Mouse (Mus musculus): Measurements from ENCODE around the gene 2310050C09Rik.

The 2310050C09Rik gene

DNA sequence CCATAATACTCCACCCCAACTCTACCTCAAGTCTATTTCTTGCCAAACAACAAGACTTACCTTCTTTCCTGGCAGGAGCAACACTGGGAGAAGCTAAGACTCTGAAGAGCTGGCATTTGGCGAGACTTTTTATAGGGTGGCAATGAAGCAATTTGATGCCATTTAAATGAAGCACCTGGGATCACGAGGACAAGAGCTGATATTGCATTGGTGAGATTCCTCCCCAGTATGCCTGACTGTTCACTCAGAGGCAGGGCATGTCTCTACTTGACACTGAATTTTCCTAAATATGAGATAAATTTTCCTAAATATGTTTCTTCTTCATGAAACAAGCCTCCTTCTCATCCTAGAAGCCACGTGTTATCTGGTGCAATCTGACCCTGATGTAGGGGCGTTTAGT, at the start of gene 2310050C09Rik:
Gene 2310050C09Rik, minus strand, starts transcription at position 101 of the 400 bp plus-strand sequence.
- no peak for DNase-seq (ENCODE audit: low spot score)

DNA sequence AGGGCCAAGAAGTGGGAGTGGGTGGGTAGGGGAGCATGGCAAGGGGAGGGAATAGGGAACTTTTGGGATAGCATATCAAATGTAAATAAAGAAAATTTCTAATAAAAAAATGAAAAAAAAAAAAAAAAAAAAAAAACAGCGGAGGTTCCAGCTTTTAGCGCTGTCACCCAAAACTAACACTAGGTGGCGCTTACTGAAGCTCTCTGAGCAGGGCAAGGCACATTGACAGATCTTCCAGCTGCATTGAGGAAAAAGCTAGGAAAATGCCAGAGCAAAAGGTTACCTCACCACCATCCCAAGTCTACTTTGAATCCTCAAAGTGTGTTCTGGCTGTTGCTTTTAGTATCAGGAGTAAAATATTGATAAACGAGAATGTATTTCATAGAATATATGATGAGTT, 37.6 kb upstream of the 2310050C09Rik start:
- no peak for DNase-seq (ENCODE audit: low spot score)

DNA sequence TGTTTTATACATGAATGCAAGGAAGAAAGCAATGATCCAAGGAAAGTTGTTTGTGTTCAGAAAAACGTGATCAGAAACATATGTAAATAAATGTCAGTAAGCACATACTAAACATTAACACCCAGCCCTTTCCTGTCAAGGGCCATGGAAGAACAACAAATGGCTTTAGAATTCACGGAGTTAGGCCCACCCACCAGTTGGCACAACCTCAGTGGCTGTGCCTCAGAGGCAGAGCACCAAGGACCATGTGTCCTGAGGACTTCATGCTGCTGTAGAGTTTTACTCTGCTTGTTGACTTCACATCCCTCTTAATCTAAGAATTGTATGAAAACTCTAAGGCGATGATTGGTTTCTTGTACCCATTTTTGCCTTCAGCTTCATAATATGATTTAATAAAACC, 35.2 kb upstream of the 2310050C09Rik start:
- DNase-seq (ENCODE audit: low spot score): no peak

DNA sequence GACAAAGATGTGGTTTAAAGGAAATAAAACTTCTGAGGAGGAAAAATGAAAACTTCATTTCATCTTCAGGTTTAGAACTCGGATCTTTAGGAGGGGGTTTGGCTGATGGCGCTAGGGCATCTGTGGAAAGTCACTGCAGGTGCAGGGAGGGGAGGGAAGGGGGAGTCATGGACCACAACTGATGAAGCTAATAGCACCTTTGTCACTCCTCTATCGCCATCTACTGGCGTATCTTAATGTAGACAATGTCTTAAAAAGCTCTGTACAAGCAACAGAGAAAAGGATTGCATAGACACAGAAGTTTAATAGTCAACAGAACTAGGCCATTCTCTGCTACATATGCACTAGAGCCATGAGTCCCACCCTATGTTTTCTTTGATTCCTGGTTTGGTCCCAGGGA, 33.6 kb upstream of the 2310050C09Rik start:
- DNase-seq (ENCODE audit: low spot score): no peak

DNA sequence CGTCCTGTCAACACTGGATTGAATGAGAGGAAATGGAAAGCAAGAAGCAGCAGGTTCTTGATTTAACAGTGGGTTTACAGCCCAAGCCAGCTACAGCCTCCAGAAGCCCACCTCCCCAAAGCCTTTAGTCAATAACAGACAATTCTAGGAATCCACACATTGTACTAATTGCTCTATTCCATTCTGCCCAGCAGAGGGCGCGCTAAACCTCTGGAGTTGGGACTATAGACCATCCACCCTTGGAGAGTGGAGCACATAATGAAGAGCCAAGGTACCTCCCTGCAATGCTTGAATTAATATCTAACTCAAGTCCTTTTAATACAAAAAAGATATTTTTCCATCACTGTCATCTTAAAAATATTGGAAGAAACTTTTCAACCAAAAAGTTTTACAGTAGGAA, 33.0 kb upstream of the 2310050C09Rik start:
- DNase-seq (ENCODE audit: low spot score): no peak

DNA sequence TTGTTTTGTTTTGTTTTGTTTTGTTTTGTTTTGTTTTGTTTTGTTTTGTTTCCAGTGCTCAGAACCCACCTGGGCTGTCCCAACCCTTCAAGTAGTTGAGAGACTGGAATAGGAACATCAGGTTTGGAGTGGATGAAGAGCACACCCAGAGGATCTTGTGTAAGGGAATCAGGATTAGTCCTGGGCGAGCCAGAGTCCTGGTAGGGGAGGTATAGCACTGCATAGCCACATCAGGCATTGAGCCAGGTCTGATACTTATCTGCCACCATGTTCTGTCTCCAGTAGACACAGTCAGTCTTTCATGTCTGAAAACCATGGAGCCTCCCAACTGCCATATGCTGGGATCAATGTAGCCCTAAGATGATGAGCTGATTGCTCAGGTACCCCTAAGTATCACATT, 24.5 kb upstream of the 2310050C09Rik start:
- no peak for DNase-seq (ENCODE audit: low spot score)

DNA sequence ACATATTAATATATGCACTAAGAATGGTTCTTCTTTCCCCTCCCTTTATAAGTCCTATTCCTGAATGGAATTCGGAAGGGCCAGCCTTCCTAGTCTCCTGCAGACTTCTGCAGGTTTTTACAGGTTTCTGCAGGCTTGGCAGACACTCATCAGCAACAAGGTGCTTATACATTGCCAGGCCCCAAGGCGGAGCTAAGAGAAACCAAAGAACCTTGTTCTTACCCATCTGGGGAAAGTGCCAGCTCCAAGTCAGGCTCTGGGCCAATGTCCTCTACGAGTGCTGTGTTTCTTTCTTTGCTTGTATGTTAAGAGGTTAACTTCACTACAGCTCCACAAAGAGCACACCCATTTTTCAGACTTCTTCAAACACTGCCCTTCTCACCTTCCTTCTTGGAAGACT, 24.0 kb upstream of the 2310050C09Rik start:
- DNase-seq (ENCODE audit: low spot score): no peak

DNA sequence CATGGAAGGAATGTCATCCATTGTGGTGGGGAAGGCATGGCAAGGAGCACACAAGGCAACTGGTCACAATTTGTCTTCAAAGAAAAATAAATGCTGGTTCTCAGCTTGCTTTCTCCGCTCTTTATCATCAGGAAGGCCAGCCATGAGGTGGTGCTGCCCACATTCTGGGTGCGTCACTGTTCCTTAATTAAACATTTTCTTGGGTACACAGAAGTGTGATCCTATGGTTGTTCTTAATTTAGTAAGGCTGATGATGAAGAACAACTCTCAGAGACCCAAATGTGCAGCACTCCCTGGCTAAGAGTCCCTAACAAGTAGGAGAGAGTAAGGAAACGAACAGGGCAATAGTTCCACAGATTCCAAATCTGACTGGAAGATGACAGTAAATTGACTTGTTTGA, 4.2 kb upstream of the 2310050C09Rik start:
- no peak for DNase-seq (ENCODE audit: low spot score)

DNA sequence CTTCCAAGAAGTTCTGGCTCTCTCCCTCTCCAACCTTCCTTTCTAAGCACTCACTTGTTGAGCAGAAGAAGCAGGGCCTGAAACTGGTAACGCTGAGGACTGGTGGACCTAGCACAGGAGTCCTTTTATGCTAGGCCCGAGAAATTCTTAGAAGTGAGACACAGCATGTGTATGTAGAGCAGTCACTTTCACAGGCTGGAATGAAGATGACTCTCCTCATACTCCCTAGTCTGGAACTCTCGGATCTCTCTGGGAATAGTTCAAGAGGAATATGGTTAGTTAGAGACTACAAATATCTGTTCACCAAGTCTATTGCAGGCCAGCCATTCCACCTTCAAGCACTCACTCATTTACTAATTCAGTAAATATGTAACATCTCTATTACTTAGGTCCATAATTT, 18.8 kb downstream of the 2310050C09Rik start, which contains the start of gene Lce1l:
Gene Lce1l, minus strand, starts transcription at position 101 of the 400 bp plus-strand sequence.
- no peak for DNase-seq (ENCODE audit: low spot score)

DNA sequence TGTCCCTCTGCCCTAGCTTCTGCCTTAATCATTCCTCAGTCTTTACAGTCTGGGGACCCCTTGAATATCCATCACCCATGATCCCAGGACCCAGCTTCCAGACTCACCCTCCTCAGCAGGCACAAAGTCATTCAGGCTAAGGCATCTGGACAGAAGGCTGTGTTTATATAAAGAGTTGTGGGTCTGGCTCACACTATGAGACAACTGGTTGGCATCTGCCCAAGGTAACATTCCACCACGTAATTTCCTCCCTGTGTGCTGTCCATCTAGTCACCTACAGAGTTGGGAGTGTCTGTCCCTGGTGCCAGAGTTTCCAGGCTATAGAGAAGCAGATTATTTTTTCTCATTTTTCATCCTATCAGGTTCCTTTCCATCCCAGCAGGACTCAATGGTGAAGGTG, 42.9 kb downstream of the 2310050C09Rik start, which contains the start of gene Kprp:
Gene Kprp, minus strand, starts transcription at position 140 of the 400 bp plus-strand sequence.
- no peak for DNase-seq (ENCODE audit: low spot score)

DNA sequence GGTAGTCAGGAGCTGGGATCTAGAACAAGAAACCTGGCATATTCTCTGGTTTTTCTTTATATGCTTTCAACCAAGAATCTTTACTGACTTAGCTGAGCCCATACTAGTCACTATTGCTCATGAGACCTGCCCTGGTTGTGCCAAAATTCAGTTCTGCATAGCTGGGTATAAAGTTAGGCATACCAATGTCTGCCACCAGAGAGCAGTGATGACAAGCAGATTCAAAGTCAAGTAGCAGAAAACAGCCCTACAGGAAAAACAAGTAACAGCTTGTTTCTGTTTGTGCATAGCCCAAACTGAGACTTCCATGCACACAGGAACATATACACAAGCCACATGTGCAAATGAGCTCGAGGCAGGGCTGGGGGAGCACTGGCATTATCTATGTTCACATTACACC, 44.2 kb downstream of the 2310050C09Rik start:
- DNase-seq (ENCODE audit: low spot score): no peak
